Mouse (Mus musculus) hindbrain, embryonic 11.5 days (tissue): Measurements from ENCODE around the gene Ccdc186. TPM values are rescaled to one million over a fixed set of nuclear protein-coding genes. Genes with fewer than 3 reads are reported as not detected.
A peak's percentile ranks its signal among the peaks of the same experiment; 100 is the strongest.

Experiments
- ATAC-seq: fragments of 200-750 bp; cut with Nextera tagmentation; 2 replicates; pipeline ENCODE4 v1.8.0; 2017; ENCODE audit warnings: mild to moderate bottlenecking, moderate TSS enrichment, moderate library complexity; ENCODE audit not compliant: low FRiP score
- DNase-seq: peaks from one replicate; pipeline ENCODE4 v3.0.0-alpha.2; 2015; ENCODE audit warnings: low spot score
- H3K27ac ChIP-seq: fragments of 300-500 bp; sonication (generic); 2 replicates; pipeline ENCODE4 v1.5.1; 2014; ENCODE audit warnings: mild to moderate bottlenecking, low read depth, low read length
- H3K27me3 ChIP-seq: fragments of 300-500 bp; sonication (generic); 2 replicates; pipeline ENCODE4 v1.6.1; 2014; ENCODE audit warnings: mild to moderate bottlenecking, low read length, moderate library complexity, mixed read lengths; ENCODE audit not compliant: control insufficient read depth, insufficient read depth
- H3K36me3 ChIP-seq: fragments of 300-500 bp; sonication (generic); 2 replicates; pipeline ENCODE4 v1.6.1; 2014; ENCODE audit warnings: mild to moderate bottlenecking, low read length, moderate library complexity, mixed read lengths; ENCODE audit not compliant: control insufficient read depth, insufficient read depth
- H3K4me1 ChIP-seq: fragments of 300-500 bp; sonication (generic); replicated peaks from 2 replicates; pipeline ENCODE4 v1.6.1; 2014; ENCODE audit warnings: low read length, mixed read lengths; ENCODE audit not compliant: control insufficient read depth, insufficient read depth
- H3K4me2 ChIP-seq: fragments of 300-500 bp; sonication (generic); replicated peaks from 2 replicates; pipeline ENCODE4 v1.6.1; 2014; ENCODE audit warnings: mild to moderate bottlenecking, low read depth, low read length
- H3K4me3 ChIP-seq: fragments of 300-500 bp; sonication (generic); 2 replicates; pipeline ENCODE4 v1.5.1; 2014; ENCODE audit warnings: low read depth, low read length
- H3K9ac ChIP-seq: fragments of 300-500 bp; sonication (generic); 2 replicates; pipeline ENCODE4 v1.6.1; 2014; ENCODE audit warnings: low read depth, low read length
- H3K9me3 ChIP-seq: fragments of 300-500 bp; sonication (generic); 2 replicates; pipeline ENCODE4 v1.6.1; 2016; ENCODE audit warnings: low read length; ENCODE audit not compliant: control insufficient read depth
- WGBS: fragments of 180-500 bp; shearing (Covaris S2); extraction: QIAGEN DNeasy Blood & Tissue Kit; methylation state at CpG from one replicate; pipeline ENCODE4 v1.1.7; 2014; 5-methylcytosine and 5-hydroxymethylcytosine counted together
- polyA plus RNA-seq: library from polyadenylated mRNA; unstranded; fragments of >200 nt; fragmentation: Nextera tagmentation; extraction: Ambion mirVana; gene quantifications from 2 replicates; pipeline ENCODE4 v1.2.1, GENCODE M21; 2014

The Ccdc186 gene
- polyA plus RNA-seq, 1 experiment from 2014 or later, result 25.7 TPM

- DNase-seq, result no peak
- no peak for ATAC-seq
- 86% methylated on average over 11 of the region's 11 CpGs for WGBS
- H3K27ac ChIP-seq, result no peak overlapping the region
- no peaks in the 10 kb centered on the region for H3K9me3 ChIP-seq
- H3K9ac ChIP-seq, result no peak overlapping the region
- no peak overlapping the region for H3K4me2 ChIP-seq
- no peaks in the 10 kb centered on the region for H3K36me3 ChIP-seq
- H3K4me1 ChIP-seq, result no peaks in the 10 kb centered on the region
- H3K4me3 ChIP-seq, result no peak overlapping the region
- no peaks in the 10 kb centered on the region for H3K27me3 ChIP-seq
Measured at GRCm38 (mm10) chr19:56828305-56828704, 6.3 kb upstream of the Ccdc186 start.

DNA sequence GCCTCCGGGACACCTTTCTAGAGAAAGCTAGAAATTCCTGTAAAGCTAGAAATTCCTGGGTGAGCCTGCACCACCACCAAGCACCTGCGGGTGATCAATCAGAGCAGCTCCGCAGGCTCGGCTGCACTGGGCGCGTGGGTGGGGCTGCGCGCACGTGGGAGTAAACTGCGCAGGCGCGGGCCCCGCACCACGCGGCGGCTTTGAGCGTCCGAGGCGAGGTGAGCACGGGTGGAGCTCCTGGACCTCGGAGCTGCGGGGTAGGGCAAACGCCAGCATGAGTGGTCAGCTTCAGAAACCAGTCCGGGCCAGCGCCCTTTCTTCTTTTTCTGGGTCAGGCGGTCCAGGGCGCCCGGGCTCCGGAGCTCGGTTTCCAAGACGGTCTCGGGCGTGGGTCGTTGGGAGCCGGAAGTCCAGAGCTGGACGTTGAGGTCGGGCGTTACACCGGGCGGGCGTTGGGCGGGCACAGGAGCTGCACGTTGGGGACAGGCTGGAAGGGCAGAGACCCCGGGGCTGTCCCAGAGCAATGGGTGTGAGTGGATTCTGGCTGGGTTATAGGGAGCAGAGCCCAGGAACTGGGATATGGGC is 4.1 kb upstream of the Ccdc186 start, which contains the start of gene Tdrd1:
Gene Tdrd1, plus strand, starts transcription at position 163 of the 585 bp plus-strand sequence.
- Histone ChIP-seq H3K27ac (no peak within 1 kb of the TSS), H3K9me3 (no peaks in the 10 kb centered on the region), H3K27me3 (no peaks in the 10 kb centered on the region), H3K36me3 (no peaks in the 10 kb centered on the region), H3K4me2 (no peak within 1 kb of the TSS), H3K4me3 (no peak within 1 kb of the TSS), H3K4me1 (no peaks in the 10 kb centered on the region), H3K9ac (no peak within 1 kb of the TSS)
- peak; percentile 28 for DNase-seq
- 63% methylated on average over 44 of the region's 44 CpGs for WGBS
- ATAC-seq, result no peak

DNA sequence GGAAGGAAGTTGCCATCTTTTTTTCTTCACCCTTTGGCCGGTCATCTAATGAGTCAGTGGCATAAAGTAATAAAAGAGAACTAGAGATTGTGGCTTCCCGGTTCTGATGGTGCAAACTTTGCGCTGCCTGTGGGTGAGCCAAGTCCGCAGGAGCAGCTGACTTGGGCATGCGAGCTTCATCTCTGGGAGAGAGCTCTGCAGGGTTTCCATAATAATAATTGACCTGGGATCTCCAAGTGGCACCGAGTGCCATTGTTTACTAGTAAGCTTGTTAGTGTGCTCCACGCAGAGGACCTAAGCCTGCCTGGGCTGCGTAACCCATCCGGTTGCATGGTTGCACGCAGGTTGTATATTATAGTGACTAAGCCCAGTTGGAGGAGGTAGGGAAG is 452 bp upstream of the Ccdc186 start:
- peak overlapping the region; percentile 97 for H3K4me3 ChIP-seq
- peak overlapping the region; percentile 93 for H3K9ac ChIP-seq
- WGBS, result 28% methylated on average over 10 of the region's 10 CpGs
- no peaks in the 10 kb centered on the region for H3K9me3 ChIP-seq
- no peaks in the 10 kb centered on the region for H3K36me3 ChIP-seq
- no peak overlapping the region for H3K27ac ChIP-seq
- ATAC-seq (peak; percentile 43), DNase-seq (no peak)
- no peaks in the 10 kb centered on the region for H3K27me3 ChIP-seq
- no peaks in the 10 kb centered on the region for H3K4me1 ChIP-seq
- peak overlapping the region; percentile 72 for H3K4me2 ChIP-seq

GRCm38 (mm10) chr19:56821040-56821797 is 771 bp downstream of the Ccdc186 start:
- ATAC-seq (no peak), DNase-seq (peak; percentile 36)
- H3K4me2 ChIP-seq, result peak overlapping the region; percentile 72
- H3K4me3 ChIP-seq, result peak overlapping the region; percentile 97
- no peaks in the 10 kb centered on the region for H3K9me3 ChIP-seq
- H3K36me3 ChIP-seq, result no peaks in the 10 kb centered on the region
- 11% methylated on average over 22 of the region's 22 CpGs for WGBS
- H3K9ac ChIP-seq, result peak overlapping the region; percentile 93
- no peaks in the 10 kb centered on the region for H3K27me3 ChIP-seq
- no peaks in the 10 kb centered on the region for H3K4me1 ChIP-seq
- peak overlapping the region; percentile 85 for H3K27ac ChIP-seq

DNA sequence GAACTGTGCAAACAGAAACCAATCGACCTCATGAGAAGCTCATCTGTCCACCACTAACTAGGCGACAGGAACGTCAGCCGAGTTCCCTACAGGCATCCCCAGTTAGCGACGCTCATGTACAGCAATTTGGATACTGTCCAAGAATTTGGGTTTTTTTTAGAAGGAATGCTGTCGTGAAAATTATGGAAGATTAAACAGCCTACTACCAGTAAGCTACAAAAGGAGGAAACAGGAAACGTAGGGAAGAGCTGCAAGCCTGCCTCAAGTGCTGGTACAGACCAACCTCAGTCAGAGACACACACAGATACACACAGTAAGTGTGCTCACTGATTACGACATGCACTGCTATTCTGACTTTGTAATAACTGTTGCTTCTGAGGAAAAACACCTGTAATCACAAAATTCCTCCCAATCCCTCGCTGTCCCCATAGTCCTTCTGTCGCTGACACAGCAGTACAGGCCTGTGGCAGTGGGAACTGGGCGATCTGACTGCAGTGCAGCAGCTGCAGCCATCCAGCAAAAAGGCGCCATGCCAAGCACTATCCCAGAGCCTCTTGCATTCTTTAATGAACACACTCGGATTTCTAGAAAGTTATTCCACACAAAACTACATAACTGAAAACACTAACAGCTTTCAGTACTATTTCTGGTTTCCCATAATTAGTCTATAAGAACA is 4.0 kb downstream of the Ccdc186 start:
- 79% methylated on average over 14 of the region's 14 CpGs for WGBS
- DNase-seq (no peak), ATAC-seq (no peak)
- H3K27ac ChIP-seq, result no peak overlapping the region
- no peaks in the 10 kb centered on the region for H3K27me3 ChIP-seq
- H3K36me3 ChIP-seq, result no peaks in the 10 kb centered on the region
- H3K9ac ChIP-seq, result no peak overlapping the region
- no peak overlapping the region for H3K4me2 ChIP-seq
- H3K4me3 ChIP-seq, result no peak overlapping the region
- H3K9me3 ChIP-seq, result no peaks in the 10 kb centered on the region
- H3K4me1 ChIP-seq, result no peaks in the 10 kb centered on the region

GRCm38 (mm10) chr19:56813360-56813759 is 8.6 kb downstream of the Ccdc186 start:
- Histone ChIP-seq H3K36me3 (no peaks in the 10 kb centered on the region), H3K9ac (no peak overlapping the region), H3K9me3 (no peaks in the 10 kb centered on the region), H3K4me2 (no peak overlapping the region), H3K27ac (no peak overlapping the region), H3K4me1 (no peaks in the 10 kb centered on the region), H3K27me3 (no peaks in the 10 kb centered on the region), H3K4me3 (no peak overlapping the region)
- no peak for ATAC-seq
- no peak for DNase-seq
- 85% methylated on average over 4 of the region's 4 CpGs for whole genome bisulfite sequencing

GRCm38 (mm10) chr19:56811590-56811989 is 10.4 kb downstream of the Ccdc186 start:
- ATAC-seq (no peak), DNase-seq (peak; percentile 59)
- Histone ChIP-seq H3K36me3 (0 out of 2 replicates have a peak, but pooled peaks cover 5% of the 10 kb centered on the region), H3K4me1 (no peaks in the 10 kb centered on the region), H3K27me3 (no peaks in the 10 kb centered on the region), H3K9ac (no peak overlapping the region), H3K9me3 (no peaks in the 10 kb centered on the region), H3K27ac (no peak overlapping the region), H3K4me2 (no peak overlapping the region), H3K4me3 (no peak overlapping the region)
- WGBS, result 53% methylated on average over 9 of the region's 9 CpGs

GRCm38 (mm10) chr19:56810641-56811146 is 11.3 kb downstream of the Ccdc186 start:
- Histone ChIP-seq H3K9ac (no peak overlapping the region), H3K4me3 (no peak overlapping the region), H3K4me2 (no peak overlapping the region), H3K27ac (no peak overlapping the region), H3K36me3 (0 out of 2 replicates have a peak, but pooled peaks cover 5% of the 10 kb centered on the region), H3K27me3 (no peaks in the 10 kb centered on the region), H3K9me3 (no peaks in the 10 kb centered on the region), H3K4me1 (no peaks in the 10 kb centered on the region)
- DNase-seq, result no peak
- ATAC-seq, result no peak
